Mouse (Mus musculus): ENCODE measurements around the gene Glis1. TPM values are rescaled to one million over a fixed set of nuclear protein-coding genes. Genes with fewer than 3 reads are reported as not detected.
A peak's percentile ranks its signal among the peaks of the same experiment; 100 is the strongest.

The Glis1 gene
- polyA plus RNA-seq, 2 experiments = 9.0 to 10.0 TPM

DNA sequence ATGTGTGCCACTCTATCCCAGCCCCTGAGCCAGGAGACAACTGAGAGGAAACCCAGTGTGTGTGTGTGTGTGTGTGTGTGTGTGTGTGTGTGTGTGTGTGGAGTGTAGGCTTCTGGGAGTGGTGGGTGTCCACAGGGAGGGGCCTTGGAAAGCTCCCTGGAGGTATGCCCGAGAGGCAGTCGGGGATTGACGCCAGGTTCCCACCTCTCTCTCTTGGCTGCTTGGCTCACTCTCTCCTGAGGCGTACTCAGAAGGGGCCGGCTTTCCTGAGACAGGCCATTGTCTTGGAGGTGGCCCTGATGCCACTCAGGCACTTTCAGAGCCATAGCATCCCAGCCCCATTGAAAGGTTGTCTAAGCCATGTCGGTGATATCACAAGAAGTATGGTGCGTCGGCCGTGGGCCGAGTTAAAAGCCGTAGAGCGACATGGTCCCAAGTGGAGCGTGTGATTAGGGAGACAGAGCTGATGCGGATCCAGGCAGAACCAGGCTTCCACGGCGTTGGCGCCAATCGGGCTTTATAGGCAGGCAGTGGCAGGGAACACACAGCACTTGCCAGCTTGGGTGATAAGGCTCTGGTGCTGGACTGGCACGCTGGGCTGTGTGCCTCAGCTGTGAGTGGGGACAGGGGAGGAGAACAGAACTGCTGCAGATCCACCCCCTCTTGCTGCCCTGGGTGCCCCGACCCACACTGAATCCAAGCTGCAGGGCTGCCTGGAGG, 54.9 kb downstream of the Glis1 start:
- no peaks in the 10 kb centered on the region; the same call in 1 of the 2 replicates for H3K27me3 ChIP-seq (ENCODE audit: control insufficient read depth, insufficient read depth, low read length)
- H3K27ac ChIP-seq (replicated peaks; ENCODE audit: low read depth, low read length) = no peak overlapping the region
- peaks cover 5% of the 10 kb centered on the region for H3K4me1 ChIP-seq (ENCODE audit: control insufficient read depth, insufficient read depth, low read length)
- no peaks in the 10 kb centered on the region for H3K36me3 ChIP-seq (ENCODE audit: control insufficient read depth, insufficient read depth, low read length)
- H3K4me2 ChIP-seq (replicated peaks; ENCODE audit: low read depth, low read length, severe bottlenecking) = no peak overlapping the region
- H3K9me3 ChIP-seq (ENCODE audit: control insufficient read depth, low read length) = no peaks in the 10 kb centered on the region
- DNase-seq (ENCODE audit: low spot score) = no peak
- TF ChIP-seq POLR2A (IDR thresholded peaks at IDR 0.05; ENCODE audit: borderline replicate concordance, extremely low read depth, insufficient read depth, insufficient read length) = no peak
- H3K9ac ChIP-seq (ENCODE audit: low read depth, low read length, severe bottlenecking) = no peak overlapping the region
- no peak for ATAC-seq (ENCODE audit: low FRiP score, low read depth)
- WGBS = 82% methylated on average over 20 of the region's 20 CpGs
- no peak overlapping the region for H3K4me3 ChIP-seq (replicated peaks; ENCODE audit: low read length)

DNA sequence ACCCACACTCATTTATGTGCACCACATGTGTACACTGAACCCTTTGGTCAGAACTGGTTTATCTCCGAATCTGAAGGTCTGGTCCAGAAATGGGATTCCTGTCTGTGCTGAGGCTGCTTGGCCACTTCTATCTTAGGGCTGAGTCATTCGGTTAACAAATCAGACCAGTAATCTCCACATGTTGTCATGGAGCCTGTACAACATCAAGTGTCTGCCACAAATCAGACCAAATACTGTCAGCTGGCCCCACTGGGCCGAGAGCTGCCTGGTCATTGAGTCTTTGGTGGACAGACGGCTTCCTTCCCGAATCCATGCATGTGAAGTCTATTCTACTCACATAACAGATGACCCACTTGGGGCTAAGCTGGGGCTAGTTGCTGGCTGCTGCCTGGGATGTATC, 58.6 kb downstream of the Glis1 start:
- Histone ChIP-seq H3K36me3 (ENCODE audit: control insufficient read depth, insufficient read depth, low read length) (no peaks in the 10 kb centered on the region), H3K4me2 (replicated peaks; ENCODE audit: low read depth, low read length, severe bottlenecking) (no peak overlapping the region), H3K9me3 (ENCODE audit: control insufficient read depth, low read length) (no peaks in the 10 kb centered on the region), H3K27ac (replicated peaks; ENCODE audit: low read depth, low read length) (no peak overlapping the region), H3K4me1 (ENCODE audit: control insufficient read depth, insufficient read depth, low read length) (peaks cover 13% of the 10 kb centered on the region), H3K9ac (ENCODE audit: low read depth, low read length, severe bottlenecking) (no peak overlapping the region), H3K27me3 (ENCODE audit: control insufficient read depth, insufficient read depth, low read length) (no peaks in the 10 kb centered on the region), H3K4me3 (replicated peaks; ENCODE audit: low read length) (no peak overlapping the region)
- ATAC-seq (ENCODE audit: low FRiP score, low read depth) (no peak), DNase-seq (ENCODE audit: low spot score) (no peak)
- WGBS = 67% methylated on average over 5 of the region's 5 CpGs
- no peak for TF ChIP-seq POLR2A (IDR thresholded peaks at IDR 0.05; ENCODE audit: borderline replicate concordance, extremely low read depth, insufficient read depth, insufficient read length)

DNA sequence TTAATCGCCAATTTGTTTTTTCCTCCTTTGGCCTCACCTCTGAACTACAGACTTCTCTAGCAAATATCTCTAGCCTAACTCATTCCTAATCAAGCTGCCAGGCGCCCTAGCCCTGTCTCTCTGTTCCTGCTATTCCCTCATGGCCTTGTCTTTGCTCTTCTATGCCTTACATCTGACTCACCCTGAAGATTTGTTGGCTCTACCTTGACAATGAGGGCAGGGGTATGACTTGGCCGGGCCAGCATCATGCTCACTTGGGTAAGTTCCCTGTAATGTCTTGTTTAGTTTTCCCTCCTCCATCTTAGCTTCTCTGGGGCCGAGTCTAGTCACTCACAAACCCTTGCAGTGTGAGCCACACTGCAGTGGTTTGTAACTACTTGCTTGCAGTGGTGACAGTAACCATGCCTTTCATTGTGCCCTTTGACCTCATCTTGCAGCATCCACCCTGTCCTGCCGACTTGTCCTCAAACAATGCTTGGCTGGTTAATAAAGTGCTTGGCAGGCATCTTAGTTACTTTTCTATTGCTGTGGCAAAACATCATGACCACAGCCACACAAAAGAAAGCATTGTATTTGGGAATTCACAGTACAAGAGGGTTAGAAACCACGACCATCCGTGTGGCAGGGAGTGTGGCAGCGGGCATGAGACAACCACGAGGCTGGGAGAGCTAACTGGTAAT, 61.5 kb downstream of the Glis1 start:
- no peak overlapping the region for H3K27ac ChIP-seq (replicated peaks; ENCODE audit: low read depth, low read length)
- H3K4me1 ChIP-seq (ENCODE audit: control insufficient read depth, insufficient read depth, low read length) = 0 out of 2 replicates have a peak, but pooled peaks cover 9% of the 10 kb centered on the region
- no peak overlapping the region for H3K4me2 ChIP-seq (replicated peaks; ENCODE audit: low read depth, low read length, severe bottlenecking)
- DNase-seq (ENCODE audit: low spot score) (no peak), ATAC-seq (ENCODE audit: low FRiP score, low read depth) (no peak)
- H3K9me3 ChIP-seq (ENCODE audit: control insufficient read depth, low read length) = no peaks in the 10 kb centered on the region
- WGBS = 78% methylated on average over 9 of the region's 9 CpGs
- TF ChIP-seq POLR2A (IDR thresholded peaks at IDR 0.05; ENCODE audit: borderline replicate concordance, extremely low read depth, insufficient read depth, insufficient read length) = no peak
- no peak overlapping the region for H3K4me3 ChIP-seq (replicated peaks; ENCODE audit: low read length)
- H3K36me3 ChIP-seq (ENCODE audit: control insufficient read depth, insufficient read depth, low read length) = no peaks in the 10 kb centered on the region
- no peaks in the 10 kb centered on the region for H3K27me3 ChIP-seq (ENCODE audit: control insufficient read depth, insufficient read depth, low read length)
- no peak overlapping the region for H3K9ac ChIP-seq (ENCODE audit: low read depth, low read length, severe bottlenecking)

DNA sequence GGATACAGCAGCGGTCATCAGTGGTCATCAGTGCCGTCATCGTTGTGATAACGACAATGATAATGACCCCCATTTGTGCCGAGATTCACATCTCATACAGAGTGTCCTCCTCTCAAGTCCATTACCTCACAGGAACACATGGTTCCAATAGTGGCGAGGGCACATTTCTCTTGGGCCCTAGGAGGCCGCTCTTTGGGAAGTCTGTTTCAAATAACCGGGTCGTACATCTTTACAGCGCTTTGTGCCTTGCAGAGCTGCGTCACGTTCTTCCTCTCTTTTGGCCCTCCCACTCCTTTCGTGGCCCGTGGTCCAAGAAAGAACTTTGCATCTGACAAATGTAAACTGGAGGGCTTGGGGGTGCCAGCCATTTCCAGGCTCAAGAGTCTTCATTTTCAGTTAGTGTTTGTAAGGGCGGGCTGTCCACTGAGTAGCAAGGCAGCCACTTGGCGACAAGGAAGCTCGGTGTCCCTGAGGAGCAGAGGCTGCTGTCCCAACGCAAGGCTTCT, 63.1 kb downstream of the Glis1 start:
- peaks cover 18% of the 10 kb centered on the region for H3K4me1 ChIP-seq (ENCODE audit: control insufficient read depth, insufficient read depth, low read length)
- H3K4me3 ChIP-seq (replicated peaks; ENCODE audit: low read length) = no peak overlapping the region
- no peak overlapping the region for H3K4me2 ChIP-seq (replicated peaks; ENCODE audit: low read depth, low read length, severe bottlenecking)
- no peak overlapping the region for H3K27ac ChIP-seq (replicated peaks; ENCODE audit: low read depth, low read length)
- DNase-seq (ENCODE audit: low spot score) (no peak), ATAC-seq (ENCODE audit: low FRiP score, low read depth) (no peak)
- WGBS = 45% methylated on average over 18 of the region's 18 CpGs
- TF ChIP-seq POLR2A (IDR thresholded peaks at IDR 0.05; ENCODE audit: borderline replicate concordance, extremely low read depth, insufficient read depth, insufficient read length) = no peak
- no peaks in the 10 kb centered on the region for H3K9me3 ChIP-seq (ENCODE audit: control insufficient read depth, low read length)
- no peaks in the 10 kb centered on the region for H3K27me3 ChIP-seq (ENCODE audit: control insufficient read depth, insufficient read depth, low read length)
- H3K9ac ChIP-seq (ENCODE audit: low read depth, low read length, severe bottlenecking) = no peak overlapping the region
- H3K36me3 ChIP-seq (ENCODE audit: control insufficient read depth, insufficient read depth, low read length) = no peaks in the 10 kb centered on the region

DNA sequence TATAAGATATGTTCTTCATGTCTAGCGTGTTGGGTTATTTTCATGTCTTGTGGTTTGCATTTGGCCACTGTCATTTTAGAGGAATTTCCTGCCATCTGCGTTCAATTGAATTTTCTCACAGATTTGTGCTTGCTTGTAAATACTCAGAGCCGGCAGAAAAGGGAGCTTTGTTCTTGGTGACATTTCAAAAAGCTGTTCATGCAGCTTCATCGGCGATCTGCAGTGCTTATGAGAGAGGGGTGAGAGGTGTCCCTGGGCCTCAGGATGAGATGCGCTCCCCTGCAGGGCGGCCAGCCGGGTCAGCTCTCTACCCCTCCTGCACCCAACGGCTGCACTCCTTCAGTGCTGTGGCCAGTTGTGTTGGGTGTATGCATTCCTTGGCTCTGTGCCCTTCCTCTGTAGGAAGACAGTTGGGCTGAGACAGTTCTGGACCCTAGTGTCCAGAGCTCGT, 68.2 kb downstream of the Glis1 start:
- no peak overlapping the region for H3K4me2 ChIP-seq (replicated peaks; ENCODE audit: low read depth, low read length, severe bottlenecking)
- H3K36me3 ChIP-seq (ENCODE audit: control insufficient read depth, insufficient read depth, low read length) = no peaks in the 10 kb centered on the region
- no peak overlapping the region for H3K9ac ChIP-seq (ENCODE audit: low read depth, low read length, severe bottlenecking)
- H3K4me3 ChIP-seq (replicated peaks; ENCODE audit: low read length) = no peak overlapping the region
- H3K4me1 ChIP-seq (ENCODE audit: control insufficient read depth, insufficient read depth, low read length) = peaks cover 20% of the 10 kb centered on the region
- WGBS = 33% methylated on average over 10 of the region's 10 CpGs
- no peaks in the 10 kb centered on the region for H3K9me3 ChIP-seq (ENCODE audit: control insufficient read depth, low read length)
- no peak for TF ChIP-seq POLR2A (IDR thresholded peaks at IDR 0.05; ENCODE audit: borderline replicate concordance, extremely low read depth, insufficient read depth, insufficient read length)
- ATAC-seq (ENCODE audit: low FRiP score, low read depth) (peak; percentile 29; the same call in 1 of the 2 replicates), DNase-seq (ENCODE audit: low spot score) (peak; percentile 68)
- no peaks in the 10 kb centered on the region for H3K27me3 ChIP-seq (ENCODE audit: control insufficient read depth, insufficient read depth, low read length)
- peak overlapping the region; percentile 73; the same call in 1 of the 2 replicates for H3K27ac ChIP-seq (replicated peaks; ENCODE audit: low read depth, low read length)
